Mouse (Mus musculus) adrenal gland, adult 2 months (tissue): ENCODE results near the gene Dio3. TPM values are rescaled to one million over a fixed set of nuclear protein-coding genes. Genes with fewer than 3 reads are reported as not detected.

ENCODE experiments used
- DNase-seq: peaks from one replicate; pipeline ENCODE4 v3.0.0; 2021
- long read RNA-seq: library from polyadenylated mRNA; stranded (forward); transcript quantifications from one replicate; pipeline ENCODE4 v2.0.0, GENCODE M21; 2021
- polyA plus RNA-seq: library from polyadenylated mRNA; depleted of rRNA; stranded (reverse); fragments of >200 nt; gene quantifications from 2 replicates; pipeline ENCODE4 v1.2.3, GENCODE M21; 2012; rRNA removed
- total RNA-seq, 2 experiments: library from RNA; stranded (reverse); gene quantifications; 2 replicates each; pipeline ENCODE4 v1.2.3; 2021

Gene Dio3
- total RNA-seq, result 1 to 10 TPM in 1 of 2 experiments, under 1 TPM in 1; 0.58 to 2.3 TPM
- polyA plus RNA-seq, result 2.6 and 6.0 TPM in 2 replicates
- long read RNA-seq, partial matches to known transcripts, result 0 of 2 reads
- long read RNA-seq, other reads (novel, unspliced or antisense), result 0 of 2 reads

DNA sequence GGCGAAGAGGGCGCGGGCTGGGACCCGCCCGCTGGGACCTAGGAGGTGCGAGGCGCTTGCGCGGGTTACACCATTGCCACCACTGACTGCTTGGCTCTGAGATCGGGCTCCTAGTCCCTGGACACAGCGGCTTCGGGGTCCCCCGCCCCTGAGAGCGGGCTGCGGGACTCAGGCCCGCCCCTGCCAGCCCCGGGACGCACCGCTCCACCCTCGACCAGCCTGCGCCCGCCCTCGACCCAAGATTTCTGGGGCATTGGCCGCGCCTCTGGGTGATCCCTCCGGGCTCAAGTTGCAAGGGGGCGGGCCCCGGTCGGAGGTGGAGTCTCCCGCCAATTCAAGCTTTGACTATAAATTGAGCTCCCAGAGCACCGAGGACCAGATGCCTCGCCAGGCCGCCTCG, at the start of gene Dio3:
TSS of gene Dio3 (plus strand) at position 216 of the 400 bp plus-strand sequence.
- peak; percentile 82 for DNase-seq

DNA sequence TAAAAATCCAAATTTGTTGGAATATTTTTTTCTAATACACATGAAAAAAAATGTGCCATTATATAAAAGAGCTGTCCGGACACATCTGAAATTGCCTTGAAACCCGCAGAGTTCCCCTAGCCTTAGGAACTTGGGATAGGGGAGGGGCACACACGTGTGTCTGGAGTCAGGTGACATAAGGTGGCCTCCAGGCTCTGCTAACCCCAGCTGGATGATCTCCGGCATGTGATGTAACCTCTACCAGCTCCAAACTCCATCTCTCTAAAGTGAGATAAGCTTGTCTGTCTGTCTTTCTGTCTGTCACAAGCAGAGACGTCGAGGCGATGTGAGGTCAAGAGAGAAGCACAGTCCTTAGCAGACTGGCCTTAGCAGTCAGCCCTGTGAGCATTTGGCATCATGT, 48.6 kb upstream of the Dio3 start:
- no peak for DNase-seq

DNA sequence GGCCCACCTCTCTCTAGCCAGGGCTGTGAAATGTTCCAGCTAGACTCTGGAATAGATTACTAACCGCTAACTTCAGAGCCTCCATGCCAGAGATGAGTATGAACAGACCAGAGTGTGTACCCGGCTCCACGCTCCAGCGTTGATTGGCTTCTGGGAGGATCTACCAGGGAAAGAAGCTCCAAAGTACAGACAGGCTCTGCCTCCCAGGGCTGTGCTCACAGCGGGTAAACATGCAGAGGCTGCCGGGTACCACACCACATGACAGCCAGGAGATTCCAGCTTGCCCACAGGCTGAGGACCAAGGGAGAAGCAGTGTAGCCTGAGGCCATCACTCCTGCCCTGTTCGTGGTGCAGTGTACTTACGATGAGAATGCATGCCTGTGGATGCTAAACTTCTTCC, 48.1 kb upstream of the Dio3 start:
- DNase-seq, result no peak

DNA sequence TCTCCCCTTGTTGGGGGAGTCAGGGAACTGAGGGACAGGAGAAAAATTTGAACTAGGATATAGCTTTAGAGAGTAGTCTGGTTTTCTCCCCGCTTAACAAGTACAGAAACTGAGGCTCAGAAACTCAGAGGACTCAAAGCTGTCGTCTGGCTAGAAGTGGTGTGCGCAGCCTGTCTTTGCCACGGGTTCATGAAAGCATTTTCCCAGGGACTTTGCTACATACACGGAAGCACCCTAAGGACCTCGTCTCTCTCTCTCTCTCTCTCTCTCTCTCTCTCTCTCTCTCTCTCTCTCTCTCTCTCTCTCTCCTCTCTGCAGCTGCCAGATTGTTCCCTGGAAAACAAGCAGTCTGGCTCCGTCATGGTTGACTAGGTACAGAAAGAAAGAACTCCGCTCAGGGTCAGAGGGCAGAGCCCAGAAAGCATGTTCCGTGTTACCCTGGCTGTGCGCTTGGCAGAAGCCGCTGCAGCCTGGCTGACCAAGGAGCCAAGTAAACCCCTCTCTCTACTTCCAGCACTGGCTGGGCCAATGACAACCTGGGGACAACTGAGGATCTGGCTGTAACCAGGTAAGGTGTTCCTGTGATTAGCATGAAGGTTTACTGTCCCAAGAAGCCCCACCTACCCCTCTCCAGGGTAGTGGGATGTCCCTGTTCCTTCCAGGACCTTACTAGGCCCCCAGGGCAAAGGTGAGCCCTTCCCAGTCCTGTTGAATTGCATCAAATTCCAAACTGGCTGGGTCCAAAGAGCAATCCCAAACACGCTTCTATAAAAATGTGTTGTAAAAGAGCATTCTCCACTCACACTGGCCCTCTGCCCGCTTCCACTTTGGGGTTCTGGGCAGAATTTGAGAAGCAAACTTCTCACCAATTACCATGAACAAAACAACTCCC, 46.9 kb upstream of the Dio3 start:
- DNase-seq, result no peak

DNA sequence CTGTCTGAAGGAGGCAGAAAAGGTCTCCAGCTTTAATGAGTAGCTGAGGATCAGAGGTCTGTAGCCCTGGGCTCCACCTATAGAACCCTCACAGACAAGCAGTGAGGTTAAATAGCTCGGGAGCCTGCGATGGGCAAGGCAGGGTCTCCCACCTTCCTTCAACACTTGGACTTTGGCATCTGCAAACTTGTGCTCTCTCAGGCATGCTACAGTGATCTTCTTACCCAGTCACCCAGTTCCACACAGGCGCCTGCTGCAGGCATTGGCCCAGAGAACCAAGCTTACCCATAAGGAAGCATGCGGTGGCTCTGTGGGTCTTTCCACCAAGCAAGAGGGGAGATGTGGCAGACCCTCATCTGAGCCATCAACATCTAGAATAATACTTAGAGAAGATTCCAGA, 43.0 kb upstream of the Dio3 start:
- DNase-seq, result no peak

DNA sequence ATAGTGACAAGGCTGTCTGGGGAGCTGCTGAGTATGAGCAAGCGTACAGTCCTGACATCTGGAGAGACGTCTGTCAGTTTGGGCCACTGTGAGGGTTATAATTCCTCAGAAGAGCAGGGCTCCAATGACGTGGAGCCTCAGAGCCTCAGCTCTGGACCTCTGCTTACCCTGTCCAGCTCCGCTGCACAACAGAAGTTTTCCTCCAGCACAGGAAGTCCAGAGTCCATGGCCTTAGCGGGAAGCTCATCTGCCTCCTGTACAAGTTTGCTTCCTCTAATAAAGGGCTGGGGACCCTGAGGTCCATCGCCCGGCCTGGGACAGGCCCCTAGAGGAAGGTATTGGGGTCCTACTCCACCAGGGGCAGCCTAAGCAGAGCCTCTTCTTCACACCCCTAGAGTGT, 41.8 kb upstream of the Dio3 start:
- no peak for DNase-seq

DNA sequence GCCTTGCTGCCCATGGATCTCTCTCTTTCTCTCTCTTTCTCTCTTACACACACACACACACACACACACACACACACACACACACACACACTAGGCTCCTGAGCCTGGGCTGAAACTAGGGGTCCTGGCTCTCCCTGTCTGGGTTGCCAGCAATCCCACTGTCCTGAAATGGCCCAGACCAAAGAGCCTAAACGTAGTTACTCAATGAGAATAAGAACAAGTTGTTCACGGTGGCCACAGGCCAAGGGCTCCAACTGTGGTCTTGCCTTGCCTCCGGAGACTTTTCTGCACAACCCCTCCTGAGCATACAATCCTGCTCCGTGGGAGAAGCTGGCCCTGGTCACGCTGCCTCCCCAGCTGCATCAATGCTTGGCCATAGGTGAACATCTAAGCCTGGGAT, 39.5 kb upstream of the Dio3 start:
- no peak for DNase-seq

DNA sequence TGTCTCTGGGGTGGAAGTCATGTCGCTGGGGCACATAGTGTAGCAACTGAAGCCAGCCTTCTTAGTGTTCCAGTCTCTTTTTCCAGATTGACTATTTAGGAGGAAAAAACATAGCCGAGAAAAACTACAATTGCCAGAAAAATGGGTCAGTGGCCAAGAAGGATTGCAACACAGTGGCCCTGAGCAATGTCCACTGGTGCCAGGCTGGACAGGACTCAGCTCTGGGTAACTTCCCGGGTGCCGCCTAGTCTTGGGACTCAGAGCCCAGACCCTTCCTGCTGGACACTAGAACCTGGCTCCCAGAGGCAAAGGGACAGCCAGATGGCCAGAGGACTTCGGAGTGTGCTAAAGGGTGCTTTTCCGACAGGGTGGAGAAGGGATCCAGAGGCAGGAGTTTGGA, 34.3 kb upstream of the Dio3 start:
- DNase-seq, result peak; percentile 82

DNA sequence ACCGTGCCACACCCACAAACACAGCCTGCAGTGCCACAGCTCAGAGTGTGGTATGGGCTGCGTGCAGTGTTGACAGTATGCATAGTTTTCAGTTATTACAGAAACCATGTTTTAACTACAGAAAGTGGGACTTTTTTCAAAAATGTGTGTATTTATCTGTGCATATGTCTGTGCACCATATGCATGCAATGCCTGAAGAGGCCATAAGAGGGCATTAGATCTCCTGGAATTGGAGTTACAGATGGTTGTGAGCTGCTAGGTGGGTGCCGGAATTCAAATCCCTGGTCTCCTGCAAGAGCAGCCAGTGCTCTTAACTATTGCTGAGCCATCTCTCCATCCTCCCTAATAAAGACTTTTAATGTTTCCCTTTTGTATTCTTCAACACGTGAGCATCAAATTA, 33.4 kb upstream of the Dio3 start:
- no peak for DNase-seq

DNA sequence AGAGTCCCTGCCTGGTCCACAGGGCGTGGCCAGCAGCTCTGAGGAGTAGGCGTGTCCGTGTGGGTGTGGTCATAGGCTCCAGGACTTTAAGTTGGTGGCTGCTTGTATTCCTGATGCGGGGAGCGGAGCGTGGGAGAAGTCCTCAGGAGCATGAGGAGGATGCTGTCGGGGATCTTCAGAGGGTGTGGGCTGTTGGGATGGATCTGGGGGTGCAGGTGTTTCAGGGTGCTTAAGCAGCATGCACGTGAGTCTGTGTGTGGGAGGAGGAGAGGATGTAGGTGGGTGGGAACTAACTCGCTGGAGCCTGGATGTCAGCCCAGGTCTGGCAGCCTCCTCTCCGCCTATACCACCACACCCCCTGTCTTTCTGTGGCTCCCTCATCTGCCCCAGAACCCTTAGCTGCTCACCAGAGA, 26.7 kb upstream of the Dio3 start:
- no peak for DNase-seq

DNA sequence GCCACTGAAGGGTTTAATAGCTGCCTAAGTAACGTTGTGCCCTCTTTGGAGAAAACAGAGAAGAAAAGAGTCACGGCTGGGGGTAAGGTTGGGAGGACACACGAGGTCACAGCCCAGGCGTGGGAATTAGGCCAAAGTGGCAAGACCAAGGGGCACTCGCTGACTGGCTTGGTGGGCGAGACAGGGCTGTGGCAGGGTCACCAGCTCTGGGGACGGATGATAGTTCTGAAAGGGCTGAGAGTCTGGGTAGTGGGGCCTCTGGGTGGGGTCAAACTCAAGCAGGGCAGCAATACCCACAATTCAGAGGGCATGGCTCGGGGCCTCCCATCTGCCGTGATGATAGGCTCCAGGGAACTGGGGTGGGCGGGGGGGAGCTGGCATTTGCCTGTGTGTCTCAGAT, 23.1 kb upstream of the Dio3 start:
- DNase-seq, result no peak

DNA sequence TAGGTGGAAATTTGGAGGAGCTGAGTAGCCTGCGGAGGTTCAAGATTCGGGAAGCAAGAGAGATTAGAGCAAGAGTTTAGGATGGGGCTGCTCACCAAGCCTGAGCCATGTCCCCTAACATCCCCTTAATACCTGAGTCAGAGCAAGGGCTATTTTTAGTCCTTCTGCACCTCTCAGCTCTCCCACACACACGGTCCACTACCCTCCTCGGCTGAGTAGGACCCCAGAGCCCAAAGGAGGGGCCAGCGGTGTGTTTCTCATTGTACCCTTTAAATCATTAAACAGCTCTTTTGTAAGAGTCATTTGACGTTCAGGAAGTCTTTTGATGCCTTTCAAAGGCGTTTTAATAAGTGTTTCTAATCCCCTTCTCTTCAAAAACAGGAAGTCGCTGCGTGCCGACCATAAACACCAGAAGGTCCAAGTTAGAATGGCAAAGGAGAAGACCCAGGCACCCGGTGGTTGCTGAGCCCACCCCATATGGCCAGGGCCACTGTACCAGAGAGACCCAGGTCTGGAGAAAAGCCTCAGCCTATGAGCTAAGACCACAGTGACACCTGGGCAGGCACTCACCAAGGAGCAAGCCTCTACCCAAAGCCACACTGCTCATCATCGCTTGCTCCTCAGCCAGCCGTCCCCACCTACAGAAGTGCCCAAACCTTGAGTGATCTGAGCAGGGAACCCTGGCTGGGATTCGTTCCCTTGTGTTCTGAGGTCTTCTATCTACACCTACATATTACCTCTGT, 22.2 kb upstream of the Dio3 start:
- no peak for DNase-seq

DNA sequence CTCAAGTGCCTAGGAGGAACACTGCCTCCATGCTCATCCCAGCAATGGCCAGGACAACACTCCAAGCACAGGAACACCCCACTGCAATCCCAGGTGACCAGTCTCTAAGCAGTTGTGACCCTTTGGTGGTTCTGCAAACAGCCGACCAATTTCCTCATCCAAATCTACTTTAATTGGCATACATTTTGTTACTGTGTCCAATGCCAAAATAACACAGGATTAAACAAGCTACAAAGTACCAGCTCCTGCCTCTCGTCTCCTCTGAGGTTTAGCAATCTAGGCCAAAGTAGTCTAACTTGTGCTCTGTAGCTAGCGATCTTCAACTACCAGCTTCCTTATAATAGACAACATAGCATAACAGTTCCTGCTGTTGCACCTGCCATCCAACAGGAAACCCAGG, 10.6 kb upstream of the Dio3 start:
- no peak for DNase-seq

DNA sequence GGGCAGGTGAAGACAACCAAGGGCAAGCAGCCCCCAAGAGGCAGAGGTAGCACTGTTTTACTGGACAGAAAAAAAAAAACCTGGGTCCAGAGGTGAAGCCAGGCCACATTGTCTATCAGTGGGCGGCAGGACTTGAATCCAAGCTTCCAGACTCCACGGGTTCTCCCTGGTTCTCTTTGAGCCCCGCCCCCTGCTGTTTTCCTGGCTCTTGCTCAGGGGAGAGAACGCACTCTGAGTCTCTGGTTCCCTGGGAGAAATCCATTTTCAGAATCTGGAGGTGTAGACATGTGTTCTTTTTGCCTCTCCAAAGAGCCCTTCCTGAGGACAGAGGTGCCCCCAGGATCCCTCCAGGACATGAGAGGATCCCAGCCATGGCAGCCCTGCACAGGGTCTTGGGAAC, 9.2 kb upstream of the Dio3 start:
- no peak for DNase-seq

DNA sequence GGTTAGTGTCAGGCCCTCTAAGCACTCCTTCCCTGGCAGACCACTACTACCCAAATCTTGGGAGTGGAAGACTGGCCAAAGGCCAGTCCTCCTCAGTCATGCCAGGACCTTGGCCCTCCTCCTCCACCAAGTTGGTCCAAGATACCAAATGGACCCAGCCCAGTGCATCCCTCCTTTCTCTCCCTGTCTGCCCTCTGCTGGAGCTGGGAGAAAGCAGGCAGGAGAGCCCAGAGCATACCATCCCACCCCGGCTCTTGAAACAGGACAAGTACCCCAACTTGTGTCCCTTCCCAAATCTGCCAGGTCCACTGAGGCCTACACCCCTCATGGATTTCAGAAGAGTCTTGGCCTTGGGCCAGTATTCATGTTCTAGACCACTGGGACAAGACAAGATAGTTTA, 2.8 kb upstream of the Dio3 start:
- DNase-seq, result peak; percentile 14

DNA sequence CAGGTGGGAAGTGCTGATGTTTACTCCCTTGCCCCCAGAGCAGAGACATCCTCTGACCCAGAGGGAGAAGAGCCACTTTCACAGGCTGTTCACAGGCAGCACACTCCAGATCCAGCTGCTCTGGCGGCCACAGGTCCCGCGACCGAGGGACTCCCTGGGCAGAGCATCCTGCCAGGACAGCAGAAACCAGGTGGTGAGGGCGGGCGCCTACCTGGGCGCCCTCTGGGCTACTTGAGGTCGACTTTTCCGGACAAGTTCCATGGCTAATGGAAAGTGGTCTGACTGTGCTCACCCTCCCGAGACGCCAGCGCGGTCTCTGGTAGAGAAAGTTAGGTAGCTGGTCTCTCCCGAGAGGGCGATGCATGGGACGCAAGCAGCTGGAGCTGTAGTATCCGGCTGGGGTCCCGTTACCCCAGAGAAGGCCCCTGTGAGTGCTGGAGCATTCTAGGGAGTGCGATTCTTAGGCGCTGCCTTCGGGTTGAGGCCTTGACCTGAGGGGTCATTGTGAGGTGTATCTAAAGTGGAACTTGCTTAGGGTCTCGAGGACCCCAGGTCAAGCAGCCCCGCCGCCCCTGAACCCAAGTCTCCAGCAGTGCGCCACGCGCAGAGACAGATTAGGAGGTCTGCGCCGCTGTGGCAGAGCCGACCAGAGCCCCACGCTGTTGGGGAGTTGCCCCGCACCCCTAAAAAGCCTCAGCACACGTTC, 1.5 kb upstream of the Dio3 start:
- no peak for DNase-seq

DNA sequence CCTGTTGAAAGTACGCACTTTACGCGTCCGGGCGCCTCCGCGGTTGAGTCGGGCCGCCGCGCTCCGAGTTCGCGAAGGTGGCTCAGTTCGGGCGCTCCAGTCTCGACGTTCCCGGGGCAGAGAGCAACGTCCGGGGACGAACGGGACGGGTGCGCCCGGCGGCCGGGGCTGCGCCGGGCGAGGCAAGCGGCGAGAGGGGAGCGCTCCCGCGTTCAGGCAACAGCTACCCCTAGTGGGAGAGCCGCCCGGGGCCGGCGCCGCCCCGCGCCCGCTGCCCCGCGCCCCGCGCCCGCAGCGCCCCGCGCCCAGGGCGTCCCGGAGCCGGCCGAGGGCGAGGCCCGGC, 932 bp upstream of the Dio3 start:
- DNase-seq, result peak; percentile 71

DNA sequence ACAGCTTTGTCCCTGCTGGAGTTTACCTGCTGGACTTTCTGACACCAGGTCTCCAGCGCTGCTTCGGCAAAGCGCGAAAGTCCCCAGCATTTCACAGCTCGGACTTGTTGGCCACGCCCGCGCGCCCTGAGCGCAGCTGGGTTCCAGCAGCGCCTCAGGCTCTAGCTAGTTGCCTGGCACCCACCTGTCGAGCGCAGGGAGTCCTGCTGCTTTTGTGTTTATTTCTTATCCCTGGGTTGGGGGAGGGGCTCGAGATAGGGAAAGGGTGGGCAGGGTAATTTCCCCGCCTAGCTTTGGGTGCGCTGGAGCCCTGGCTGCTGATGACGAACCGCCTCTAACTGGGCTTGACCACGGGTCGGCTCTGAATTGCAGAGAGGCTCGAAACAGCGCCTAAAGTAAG, 1.5 kb downstream of the Dio3 start:
- no peak for DNase-seq

DNA sequence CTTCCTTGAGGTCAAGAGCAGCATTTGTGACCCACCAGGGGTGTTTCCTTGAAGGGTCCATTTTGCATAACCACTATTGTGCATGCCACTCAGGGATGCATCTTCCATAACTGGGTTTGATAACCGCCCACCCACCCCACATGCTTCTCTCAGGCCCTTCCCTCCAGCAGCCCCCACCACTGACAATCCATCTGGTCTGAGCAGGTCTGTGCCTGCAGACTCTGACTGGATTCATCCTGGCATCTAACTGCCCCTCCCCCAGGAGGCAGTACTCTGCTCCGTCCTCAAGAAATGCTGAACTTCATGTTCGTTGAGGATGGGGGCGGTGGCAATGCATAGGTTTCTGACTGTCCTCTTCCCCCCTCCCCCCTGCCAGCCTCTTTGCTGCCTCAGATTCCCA, 4.9 kb downstream of the Dio3 start:
- DNase-seq, result no peak

DNA sequence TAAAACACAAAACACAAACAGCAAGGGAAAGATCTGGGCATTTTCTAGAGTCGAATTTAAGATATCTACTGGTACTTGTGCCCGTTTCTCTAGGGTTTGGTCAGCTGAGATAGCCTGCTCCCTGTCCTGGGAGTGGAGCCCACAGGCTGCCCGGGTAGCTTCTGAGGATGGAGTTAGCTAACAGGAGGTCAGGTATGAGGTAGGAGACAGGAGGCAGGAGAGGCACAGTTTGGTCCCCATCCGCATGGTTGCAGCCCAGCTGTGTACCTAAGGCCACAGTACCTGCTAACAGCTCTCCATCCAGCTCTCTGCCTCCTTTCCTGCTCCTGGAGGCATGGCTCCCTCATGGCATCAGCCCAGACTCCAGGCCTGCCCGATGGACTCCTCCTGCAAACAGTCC, 13.9 kb downstream of the Dio3 start:
- no peak for DNase-seq

DNA sequence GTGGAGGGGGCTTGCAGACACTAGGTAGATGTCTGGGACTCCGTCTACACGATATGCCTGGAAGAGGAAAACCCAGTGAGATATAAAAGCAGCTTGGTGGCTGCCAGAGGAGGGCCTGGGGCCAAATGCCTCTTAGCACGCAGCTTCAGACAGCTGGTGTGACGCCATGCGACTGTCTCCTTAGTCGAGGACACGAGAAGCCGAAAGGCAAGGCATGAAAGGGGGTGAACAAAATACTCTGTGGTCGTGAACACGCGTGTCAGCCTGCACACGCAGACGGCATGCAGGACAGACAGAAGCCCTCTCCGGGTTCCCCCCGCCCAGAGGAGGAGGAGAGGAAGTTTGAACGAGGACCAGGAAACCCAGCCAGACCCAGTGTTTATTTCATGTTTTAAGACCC, 16.0 kb downstream of the Dio3 start:
- DNase-seq, result no peak

DNA sequence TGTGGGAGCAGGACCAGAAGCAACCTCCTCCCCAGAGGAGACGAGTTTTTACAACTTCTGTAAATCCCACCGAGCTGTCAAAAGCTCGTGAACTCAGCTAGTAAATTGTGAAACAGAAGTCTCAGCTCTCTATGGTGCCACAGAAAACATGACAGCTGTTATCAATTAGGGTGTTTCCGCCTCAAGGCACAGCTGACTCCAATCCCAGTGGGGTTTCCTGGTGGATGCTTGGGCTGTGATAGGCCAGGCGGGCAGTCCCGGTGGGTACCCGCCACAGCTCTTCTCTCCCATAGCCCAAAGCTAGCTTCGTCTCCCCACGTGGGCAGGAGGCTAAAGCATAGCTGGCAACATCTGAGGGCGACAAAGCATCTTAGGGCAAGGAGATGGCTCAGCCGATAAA, 19.8 kb downstream of the Dio3 start:
- DNase-seq, result no peak

DNA sequence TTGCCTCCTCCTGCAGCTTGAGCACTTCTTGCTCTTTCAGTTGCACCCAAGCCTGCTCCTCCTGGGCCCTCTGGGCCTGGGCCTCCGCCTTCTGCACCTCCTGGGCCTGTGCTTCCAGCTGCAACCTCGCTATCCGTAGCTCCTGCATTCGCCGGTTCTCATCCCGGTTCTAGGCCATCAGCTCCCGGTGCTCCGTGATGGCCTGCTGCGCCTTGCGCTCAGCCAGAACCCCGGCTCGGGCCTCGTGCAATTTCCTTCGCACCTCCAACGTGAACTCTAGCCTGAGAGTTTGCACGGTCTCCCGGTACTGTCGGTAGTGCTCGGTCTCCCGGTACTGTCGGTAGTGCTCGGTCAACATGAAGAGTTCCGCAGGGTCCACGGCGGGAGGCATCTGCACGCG, 40.8 kb downstream of the Dio3 start:
- DNase-seq, result no peak
